Mouse (Mus musculus): ENCODE results near the gene Hes7.

Gene Hes7

DNA sequence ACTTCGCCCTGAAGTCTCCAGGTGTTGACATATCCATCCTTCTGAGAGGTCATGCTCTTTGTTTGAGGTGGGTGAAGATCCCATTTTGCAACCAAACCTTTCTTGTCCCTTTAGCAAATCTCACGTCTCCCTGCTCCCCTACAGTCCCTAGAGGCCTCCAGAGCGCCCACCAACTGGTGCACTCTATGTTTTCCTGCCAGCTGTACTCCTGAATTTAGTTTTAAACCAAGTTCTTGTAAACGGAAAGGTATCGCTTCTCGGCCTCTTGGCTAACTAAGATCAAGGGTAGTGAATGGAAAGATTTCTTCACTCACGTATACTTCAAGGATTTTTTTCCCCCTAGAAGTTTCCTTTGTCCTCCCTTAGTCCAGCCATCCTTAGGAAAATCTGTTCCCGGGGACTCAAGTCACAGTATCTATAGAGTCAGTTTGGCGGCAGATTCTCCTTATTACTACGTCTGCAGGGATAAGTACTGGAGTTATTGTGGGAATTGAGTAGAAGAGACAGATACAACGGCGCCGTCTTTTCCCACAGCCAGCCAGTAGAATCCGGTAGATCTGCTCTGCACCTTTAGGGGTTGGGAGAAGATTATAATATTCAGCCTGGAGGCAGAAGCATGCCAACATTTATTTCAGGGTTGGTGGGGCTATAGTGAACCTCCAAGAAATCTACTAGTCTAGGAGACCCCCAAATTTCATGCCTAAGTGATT lies 603 bp upstream of the Hes7 start:
- in situ Hi-C loops (cut with MseI, MboI), result loop anchor here (5.0 kb wide), 2 partner anchors 52 to 57 kb away; no protein-coding TSS in a partner anchor

- in situ Hi-C loops (cut with MseI, MboI), result loop anchor here (5.0 kb wide), 2 partner anchors 54 to 59 kb away; no protein-coding TSS in a partner anchor
Measured at GRCm38 (mm10) chr11:69121001-69121740, 967 bp downstream of the Hes7 start.

DNA sequence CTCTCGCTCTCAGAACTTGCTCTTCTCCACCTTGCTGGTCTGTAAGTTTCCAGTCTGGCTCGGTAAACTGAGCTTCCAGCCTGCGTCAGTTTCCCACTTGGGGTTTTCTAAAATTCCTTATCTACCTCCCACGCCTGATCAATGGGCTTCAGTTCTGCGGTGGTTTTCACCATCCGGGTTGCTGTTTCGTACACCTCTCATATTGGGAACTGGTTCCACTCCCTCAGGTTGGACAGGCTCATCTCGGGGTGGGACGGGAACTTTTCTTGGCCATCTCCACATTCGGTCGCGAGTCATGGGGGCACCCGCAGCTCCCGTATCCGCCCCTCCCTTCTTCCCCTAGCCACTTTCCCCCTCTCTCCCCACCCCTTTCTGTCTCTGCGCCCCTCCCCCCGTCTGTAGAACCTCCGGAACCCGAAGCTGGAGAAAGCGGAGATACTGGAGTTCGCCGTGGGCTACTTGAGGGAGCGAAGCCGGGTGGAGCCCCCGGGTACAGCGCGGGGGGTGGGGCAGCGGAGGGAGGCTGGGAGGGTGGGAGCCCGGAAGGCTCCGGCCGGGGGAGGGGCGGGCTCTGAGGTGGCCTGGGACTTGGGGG lies 1.6 kb downstream of the Hes7 start:
- in situ Hi-C loops (cut with MseI, MboI), result loop anchor here (5.0 kb wide), 2 partner anchors 55 to 60 kb away; no protein-coding TSS in a partner anchor

DNA sequence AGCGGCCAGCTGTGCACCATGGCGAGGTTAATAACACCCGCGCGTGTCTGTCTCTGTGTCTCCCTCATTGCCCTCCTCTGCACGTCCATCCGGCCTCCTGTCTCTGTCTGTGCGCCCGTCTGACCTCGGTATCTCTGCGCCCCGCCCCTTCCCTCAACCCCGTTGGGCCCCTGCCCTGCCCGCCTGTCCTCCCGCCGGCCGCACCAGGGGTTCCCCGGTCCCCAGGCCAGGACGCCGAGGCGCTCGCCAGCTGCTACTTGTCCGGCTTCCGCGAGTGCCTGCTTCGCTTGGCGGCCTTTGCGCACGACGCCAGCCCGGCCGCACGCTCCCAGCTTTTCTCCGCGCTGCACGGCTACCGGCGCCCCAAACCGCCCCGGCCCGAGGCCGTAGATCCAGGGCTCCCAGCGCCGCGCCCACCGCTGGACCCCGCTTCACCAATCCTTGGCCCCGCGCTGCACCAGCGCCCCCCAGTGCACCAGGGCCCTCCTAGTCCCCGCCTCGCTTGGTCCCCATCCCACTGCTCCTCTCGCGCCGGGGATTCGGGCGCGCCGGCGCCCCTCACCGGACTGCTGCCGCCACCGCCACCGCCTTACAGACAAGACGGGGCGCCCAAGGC lies 2.2 kb downstream of the Hes7 start, which contains the start of gene 9130213A22Rik:
9130213A22Rik (minus strand) TSS at position 254 of the 616 bp plus-strand sequence.
- in situ Hi-C loops (cut with MseI, MboI), result loop anchor here (5.0 kb wide), 2 partner anchors 55 to 60 kb away; no protein-coding TSS in a partner anchor

DNA sequence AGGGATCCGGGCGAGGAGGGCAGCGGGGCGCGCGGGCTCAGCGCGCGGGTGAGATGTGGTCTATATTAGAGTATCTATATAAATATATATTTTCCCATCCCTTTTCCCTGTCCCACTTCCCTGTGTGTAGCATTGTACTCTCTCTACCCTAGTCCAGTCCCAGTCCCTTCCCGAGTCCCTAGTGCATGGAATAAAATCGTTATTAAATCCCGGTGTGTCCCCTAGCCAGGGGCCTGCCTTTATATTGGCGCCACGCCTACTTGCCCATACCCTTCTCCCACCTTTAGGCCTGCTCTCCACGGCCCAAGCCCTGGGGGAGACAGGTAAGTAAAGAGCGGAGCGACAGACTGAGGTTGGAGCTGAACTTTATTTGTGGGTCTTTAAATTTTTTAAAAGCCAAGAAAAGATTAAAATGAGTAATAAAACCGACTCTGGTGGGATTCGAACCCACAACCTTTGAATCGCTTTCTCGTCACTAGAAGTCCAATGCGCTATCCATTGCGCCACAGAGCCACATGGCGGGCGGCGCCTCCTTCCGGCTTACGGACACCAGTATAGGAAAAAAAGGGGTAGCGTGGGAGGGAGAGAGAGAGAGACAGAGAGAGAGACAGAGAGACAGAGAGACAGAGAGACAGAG lies 3.0 kb downstream of the Hes7 start:
- in situ Hi-C loops (cut with MseI, MboI), result loop anchor here (5.0 kb wide), 2 partner anchors 56 to 61 kb away; no protein-coding TSS in a partner anchor

GRCm38 (mm10) chr11:69123693-69124497 lies 3.7 kb downstream of the Hes7 start:
- in situ Hi-C loops (cut with MseI, MboI), result loop anchor here (5.0 kb wide), 2 partner anchors 57 to 62 kb away; no protein-coding TSS in a partner anchor

- in situ Hi-C loops (cut with MseI, MboI), result loop anchor here (5.0 kb wide), 2 partner anchors 57 to 62 kb away; no protein-coding TSS in a partner anchor
Measured at GRCm38 (mm10) chr11:69124498-69124847, 4.3 kb downstream of the Hes7 start.

DNA sequence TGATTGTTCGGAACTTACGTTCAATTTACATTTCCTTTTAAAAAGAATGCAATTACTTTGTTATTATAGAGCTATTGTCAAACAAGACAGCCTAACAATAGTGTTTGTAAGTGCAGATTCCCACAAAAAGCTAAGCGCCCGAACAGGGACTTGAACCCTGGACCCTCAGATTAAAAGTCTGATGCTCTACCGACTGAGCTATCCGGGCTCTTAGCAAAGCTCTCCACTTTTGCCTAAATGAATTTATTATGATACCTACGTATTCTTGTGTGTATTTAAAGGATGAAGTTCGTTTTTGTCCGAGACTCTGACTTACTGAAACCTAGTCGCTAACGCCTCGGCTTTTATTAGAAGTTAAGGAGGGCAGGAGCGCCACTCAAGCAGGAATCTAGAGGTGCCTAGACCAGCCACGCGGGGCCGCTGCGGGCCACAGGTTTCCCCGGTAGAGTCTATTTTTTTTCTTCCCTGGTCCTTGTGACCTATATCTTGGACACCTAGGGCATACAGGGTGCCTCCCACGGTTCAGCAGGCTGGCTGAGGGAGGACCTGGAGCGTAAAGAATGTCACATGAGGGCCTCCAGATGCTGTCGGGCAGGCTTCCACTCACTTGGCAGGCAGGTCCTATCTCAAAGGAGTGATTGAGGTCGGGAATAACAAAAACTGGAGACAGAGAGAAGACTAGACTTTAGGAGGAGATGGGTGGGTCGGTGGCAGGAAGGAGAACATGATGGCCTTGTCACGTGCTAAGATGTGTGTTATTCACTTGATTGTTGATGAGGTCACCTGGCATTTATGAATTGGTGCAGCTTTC lies 5.0 kb downstream of the Hes7 start:
- in situ Hi-C loops (cut with MseI, MboI), result no loop called here

GRCm38 (mm10) chr11:69125852-69125918 lies 5.5 kb downstream of the Hes7 start, which contains the start of gene Aloxe3:
TSS of gene Aloxe3 (plus strand) at chr11:69125896.
- in situ Hi-C loops (cut with MseI, MboI), result no loop called here

DNA sequence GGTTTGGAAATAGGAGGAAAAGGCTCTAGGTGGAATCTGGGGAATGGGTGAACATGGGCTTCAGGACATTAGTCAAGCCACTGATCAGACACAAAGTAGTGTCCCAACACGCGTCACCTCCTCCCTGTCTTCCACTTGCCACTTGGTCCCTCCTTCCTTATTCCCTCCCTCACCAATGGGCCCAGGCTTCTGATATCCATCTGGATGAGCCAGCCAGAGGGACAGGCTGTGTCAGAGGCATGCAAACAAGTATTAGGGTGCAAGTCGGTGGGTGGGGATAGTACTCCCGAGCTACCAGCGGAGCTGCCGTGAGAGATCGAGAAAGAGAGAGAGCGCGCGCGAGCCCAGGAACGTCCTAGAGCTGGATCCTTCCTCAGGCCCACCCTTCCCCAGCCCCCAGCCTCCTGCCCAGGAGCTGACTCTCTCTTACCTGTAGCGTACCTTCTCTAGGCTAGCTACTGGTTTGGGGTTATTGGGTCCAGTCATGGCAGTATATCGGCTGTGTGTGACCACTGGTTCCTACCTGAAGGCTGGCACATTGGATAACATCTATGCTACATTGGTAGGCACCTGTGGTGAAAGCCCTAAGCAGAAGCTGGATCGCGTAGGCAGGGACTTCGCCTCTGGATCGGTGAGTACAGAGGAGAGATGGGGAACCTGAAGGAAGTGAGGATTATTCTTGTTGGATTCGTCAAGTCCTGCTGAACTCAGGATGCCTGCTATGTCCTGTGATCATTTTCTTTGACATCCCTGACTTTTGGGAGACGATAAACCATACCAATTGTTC lies 5.9 kb downstream of the Hes7 start:
- in situ Hi-C loops (cut with MseI, MboI), result no loop called here

DNA sequence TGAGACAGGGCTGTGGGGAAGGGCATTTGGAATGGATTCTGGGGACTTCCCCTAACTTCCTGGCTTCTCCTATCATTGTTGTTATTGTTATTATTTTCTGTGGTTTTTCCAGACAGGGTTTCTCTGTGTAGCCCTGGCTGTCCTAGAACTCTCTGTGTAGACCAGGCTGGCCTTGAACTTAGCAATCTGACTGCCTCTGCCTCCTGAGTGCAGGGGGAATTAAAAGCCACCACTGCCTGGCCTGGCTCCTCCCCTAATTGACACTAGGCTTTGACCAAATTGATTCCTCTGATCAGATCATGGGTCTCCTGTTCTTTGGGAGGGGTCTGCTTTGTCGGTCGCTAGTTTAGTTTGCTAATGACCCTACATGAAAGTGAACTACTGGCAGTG lies 6.5 kb downstream of the Hes7 start:
- in situ Hi-C loops (cut with MseI, MboI), result no loop called here

GRCm38 (mm10) chr11:69128426-69129122 lies 8.4 kb downstream of the Hes7 start:
- in situ Hi-C loops (cut with MseI, MboI), result no loop called here

DNA sequence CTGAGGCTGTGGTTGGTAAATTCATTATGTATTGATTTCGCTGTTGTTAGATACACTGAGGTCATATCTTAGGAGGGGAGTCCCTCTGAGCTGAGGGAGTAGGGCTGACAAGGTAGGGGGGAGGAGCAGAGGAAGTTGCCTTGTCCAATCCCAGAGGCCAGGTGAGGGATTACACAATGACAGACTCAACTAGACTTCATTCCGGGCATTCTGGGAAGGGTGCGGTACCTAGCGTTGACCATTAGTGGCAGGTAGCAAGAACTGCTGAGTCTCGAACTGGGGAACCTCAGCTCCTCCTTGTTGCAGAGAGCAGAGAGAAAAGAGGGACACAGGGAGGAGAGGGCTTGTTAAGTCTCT lies 13.3 kb downstream of the Hes7 start:
- in situ Hi-C loops (cut with MseI, MboI), result no loop called here

GRCm38 (mm10) chr11:69133923-69134621 lies 13.9 kb downstream of the Hes7 start:
- in situ Hi-C loops (cut with MseI, MboI), result no loop called here

DNA sequence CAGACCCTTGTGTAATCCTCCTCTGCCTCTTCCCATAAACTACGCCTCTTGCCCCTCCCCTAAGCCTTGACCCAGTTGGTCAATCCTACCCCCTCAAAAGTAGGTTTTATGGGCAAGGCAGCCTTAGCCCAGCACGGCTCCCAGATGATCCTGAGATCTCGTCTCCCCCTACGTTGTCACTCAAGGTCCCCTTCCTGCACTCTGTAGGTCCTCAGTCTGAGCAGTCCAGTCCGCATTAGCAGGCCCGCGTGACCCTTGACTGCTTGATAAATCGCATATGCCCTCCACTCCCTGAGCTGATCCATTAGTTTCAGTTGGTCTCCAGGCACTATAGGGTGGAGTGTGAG lies 14.4 kb downstream of the Hes7 start:
- in situ Hi-C loops (cut with MseI, MboI), result no loop called here

DNA sequence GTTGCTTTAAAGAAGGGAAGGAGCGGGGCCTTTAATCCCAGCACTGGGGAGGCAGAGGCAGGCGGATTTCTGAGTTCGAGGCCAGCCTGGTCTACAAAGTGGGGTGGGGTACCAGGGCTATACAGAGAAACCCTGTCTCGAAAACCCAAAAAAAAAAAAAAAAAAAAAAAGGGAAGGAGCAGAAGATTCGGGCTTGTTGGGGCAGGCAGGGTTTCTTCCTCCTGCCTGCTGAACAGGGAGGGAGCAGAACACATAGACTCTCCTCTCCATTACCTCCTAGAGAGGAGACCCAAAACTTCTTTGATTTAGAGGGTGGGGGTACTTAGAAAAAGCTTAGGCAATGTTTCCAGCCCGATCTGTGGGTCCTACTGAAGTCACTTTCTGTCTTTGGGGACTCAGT lies 15.2 kb downstream of the Hes7 start:
- in situ Hi-C loops (cut with MseI, MboI), result no loop called here

DNA sequence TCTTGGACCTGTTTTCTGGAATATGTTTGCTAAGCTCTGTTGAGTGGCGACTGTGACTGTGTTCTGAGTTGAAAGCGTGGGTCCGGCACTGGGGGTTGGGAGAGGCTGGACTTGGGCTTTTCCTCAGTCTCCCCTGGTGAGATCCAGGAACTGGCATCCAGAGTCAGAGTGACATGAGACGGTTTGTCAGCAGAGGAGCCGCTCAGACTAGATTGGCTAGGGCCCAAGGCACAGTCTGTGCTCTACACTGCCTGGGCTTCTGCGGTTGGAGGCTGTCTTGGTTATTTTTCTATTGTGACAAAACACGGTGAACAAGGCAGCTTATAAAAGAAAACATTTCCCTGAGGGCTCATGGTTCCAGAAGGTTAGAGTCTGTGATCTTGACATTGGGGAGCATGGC lies 27.3 kb downstream of the Hes7 start:
- in situ Hi-C loops (cut with MseI, MboI), result no loop called here

- in situ Hi-C loops (cut with MseI, MboI), result no loop called here
Measured at GRCm38 (mm10) chr11:69148451-69148960, 28.3 kb downstream of the Hes7 start.

All from mouse trophoblast stem cell (cell line).